Mouse (Mus musculus) c-Kit-negative CD71-positive TER-119-positive erythroid progenitor cells, embryonic 14.5 days (primary cell): ENCODE results near the gene Ralgapb.
A peak's percentile ranks its signal among the peaks of the same experiment; 100 is the strongest.
"Not testable (repeated sequence)": the region's sequence is repeated elsewhere in the genome, so short reads cannot be mapped to it uniquely, and the experiment has no call there.

Experiments used
- DNase-seq: peaks from one replicate; pipeline ENCODE4 v3.0.0-alpha.2; 2013; ENCODE audit warnings: low read depth, low spot score

Ralgapb gene

DNA sequence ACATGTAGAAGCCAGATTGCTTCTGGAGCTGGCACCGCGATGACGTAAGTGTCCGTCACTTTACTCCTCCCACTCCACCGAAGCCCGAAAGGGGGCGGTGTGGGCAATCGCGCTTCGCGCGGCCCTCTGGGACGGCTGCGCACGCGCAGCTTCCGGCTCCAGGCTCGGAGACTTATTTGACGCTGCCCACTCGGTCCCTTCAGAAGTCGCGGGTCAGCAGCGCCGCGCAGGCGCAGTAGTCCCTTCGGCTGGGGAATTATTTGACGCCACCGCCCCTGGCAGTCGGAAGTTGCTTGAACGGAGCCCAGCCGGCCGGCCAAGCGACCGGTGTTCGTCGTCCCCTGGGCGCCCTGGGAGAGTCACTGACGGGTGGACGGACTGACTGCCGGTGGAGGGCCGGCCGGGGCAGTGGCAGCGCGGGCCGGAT, at the start of gene Ralgapb:
Gene Ralgapb, plus strand, starts transcription at position 254 of the 427 bp plus-strand sequence.
- DNase-seq, result peak; percentile 97

DNA sequence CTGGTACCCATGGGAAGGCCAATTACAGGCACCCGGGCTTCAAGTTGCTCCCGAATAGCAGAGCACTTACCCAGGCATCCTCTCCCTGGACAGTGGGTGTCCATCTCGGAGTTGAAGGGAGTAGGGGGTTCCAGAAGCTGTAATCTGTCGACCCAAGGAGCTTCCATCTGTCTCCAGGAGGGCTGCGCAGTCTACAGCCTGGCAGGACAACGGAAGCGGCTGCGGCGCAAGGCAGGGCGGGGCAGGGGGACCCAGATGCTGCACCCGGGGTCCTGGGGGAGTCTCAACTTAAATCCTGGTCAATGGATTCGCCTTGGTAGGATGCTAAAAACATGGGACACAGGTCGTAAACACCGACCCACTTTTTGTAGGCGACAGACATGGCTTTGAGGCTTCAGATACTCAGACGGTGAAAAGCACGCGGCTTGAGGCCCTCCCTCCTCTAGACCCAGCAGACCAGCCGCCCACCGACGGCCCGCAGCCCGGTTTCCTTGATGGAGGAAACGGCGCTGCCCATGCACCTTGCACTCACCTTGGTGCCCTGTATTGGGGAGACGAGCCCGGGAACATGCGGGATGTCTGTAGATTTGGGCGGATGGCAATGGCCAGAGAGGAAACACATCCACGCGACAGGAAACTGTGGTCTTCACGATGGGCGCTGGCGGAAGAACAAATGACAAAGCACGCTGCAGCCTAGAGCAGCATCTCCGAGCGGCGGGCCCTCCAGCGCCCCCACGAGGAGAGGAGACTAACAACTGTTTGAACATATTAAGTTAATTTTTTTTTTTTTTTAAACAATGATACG, 48.6 kb upstream of the Ralgapb start:
- DNase-seq, result peak; percentile 53

GRCm38 (mm10) chr2:158361678-158362320, 47.8 kb upstream of the Ralgapb start:
- no peak for DNase-seq

- no peak for DNase-seq
Observed at GRCm38 (mm10) chr2:158364175-158364574, 45.5 kb upstream of the Ralgapb start.

DNA sequence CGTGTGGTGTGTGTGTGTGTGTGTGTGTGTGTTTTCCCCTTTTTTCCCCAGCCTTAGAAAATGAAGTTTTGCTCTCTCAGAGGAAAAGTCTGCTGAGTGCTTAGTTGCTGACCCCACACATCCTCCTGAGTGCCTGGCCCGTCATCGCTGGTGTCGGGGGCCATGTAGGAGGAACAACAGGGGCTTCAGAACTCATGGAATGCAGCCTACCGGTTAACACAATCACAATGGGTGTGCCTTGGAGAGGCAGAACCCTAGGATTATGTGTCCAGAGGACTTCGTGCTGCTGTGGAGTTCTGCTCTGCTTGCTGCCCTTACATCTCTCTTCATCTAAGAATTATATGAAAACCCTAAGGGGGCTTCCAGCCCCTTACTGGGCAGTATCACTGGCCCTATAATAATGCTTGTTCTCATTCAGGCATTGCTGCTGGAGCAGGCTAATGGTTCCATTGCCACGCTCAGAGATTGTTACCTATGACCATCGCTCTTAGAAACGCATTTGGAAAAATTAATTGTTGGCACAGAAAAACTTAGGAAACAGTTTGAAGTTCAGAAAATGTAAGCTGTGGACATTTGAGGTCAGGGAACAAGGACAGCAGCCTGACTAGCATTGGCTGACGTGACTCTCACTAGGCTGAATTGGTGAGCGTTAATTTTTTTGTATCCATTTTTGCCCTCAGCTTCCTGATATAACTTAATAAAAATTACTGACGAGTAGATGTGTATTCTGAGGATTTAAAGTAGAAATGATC, 44.4 kb upstream of the Ralgapb start:
- DNase-seq, result no peak

- no peak for DNase-seq
Observed at GRCm38 (mm10) chr2:158367654-158368053, 42.0 kb upstream of the Ralgapb start.

DNA sequence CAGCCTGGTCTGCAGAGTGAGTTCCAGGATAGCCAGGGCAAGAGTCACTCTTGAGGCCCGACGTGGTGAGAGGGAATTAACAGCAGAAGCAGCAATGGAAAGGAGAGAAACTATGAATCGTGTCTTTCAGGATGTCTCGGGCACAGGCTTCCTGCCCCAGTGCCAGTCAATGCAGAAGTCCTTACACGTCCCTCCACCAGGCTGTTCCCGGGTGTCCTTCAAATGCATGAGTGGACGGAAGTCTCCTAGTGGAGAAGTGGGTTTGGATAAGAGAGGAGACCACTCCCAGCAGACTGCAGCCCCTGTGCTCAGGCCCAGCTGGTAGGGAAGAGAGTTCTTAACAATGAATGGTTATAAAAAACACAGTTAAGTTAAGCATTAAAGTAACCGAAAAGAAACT, 41.3 kb upstream of the Ralgapb start:
- DNase-seq, result no peak

GRCm38 (mm10) chr2:158369474-158370172, 40.0 kb upstream of the Ralgapb start:
- DNase-seq, result no peak

DNA sequence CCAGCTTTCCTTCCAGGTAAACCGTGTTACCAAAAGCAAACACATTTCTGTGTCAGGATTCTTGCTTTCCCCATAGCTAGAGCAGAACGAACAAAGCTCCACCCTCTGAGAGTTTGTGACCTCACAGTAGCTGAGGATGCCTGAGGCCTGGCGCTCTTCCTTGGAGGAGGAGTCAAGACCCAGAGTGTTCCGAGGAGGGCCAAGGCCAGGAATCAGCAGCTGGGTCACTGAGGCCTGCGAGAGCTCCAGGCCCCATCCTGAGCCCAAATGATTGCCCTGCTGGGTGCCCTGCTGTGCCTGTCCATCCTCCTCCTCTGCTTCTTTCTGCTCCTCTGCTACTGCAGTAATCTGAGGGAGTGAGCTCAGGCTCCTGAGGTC, 39.5 kb upstream of the Ralgapb start:
- DNase-seq, result no peak

DNA sequence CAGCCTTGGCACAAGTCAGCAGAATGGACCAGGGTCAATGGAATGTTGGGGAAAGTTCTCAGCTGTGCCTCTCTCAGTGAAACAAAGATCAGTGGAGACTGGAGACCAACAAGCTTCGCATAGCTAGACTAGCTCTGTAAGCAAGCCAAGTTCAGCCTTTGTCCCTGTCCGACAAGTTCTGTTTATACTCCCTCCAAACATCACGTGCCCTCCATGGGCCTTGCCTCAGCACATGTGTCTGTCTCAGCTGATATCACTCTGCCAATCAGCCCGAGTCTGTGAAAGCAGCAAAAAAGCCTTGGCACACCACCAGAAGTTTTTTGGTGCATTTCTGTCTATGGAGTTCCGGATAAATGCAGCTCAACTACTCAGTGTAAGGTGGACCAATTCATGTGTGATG, 36.6 kb upstream of the Ralgapb start:
- no peak for DNase-seq

- no peak for DNase-seq
Observed at GRCm38 (mm10) chr2:158373516-158373915, 36.1 kb upstream of the Ralgapb start.

DNA sequence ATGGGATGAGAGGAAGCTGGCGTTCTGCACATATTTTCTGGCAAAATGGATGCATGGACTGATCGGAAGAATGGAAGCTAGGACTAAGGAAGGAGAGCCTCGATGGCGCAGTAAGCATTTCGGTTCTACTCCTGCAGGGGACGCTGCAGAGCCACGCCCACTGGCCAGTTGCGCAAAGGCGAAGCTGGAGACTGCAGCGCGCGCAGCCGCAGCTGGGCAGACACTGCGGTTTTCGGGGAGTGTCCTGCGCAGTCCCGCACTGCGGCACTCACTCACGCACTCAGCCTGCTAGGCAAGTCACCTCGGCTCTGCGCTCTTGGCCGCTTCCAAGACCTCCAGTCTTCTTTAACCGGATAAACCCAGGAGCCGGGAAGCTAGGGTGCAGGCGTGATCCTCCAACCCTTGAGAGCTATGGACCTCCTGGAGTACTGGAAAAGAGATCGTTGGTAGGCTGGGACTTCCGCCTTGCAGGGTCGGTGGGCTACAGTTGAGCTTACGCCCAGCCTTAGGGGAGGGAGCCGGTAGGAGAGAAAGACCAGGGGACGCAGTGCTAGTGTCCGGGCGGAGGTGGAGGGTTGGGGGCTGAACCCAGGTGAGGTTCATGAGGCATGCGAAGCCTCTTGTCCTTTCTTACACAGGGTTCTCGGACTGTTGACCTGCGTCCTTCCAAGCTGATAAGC, 34.1 kb upstream of the Ralgapb start, which contains the start of gene Snhg11:
Gene Snhg11, plus strand, starts transcription at position 196 of the 680 bp plus-strand sequence.
- DNase-seq, result no peak

GRCm38 (mm10) chr2:158376123-158376687, 33.4 kb upstream of the Ralgapb start:
- no peak for DNase-seq

GRCm38 (mm10) chr2:158376798-158377197, 32.9 kb upstream of the Ralgapb start:
- DNase-seq, result no peak

DNA sequence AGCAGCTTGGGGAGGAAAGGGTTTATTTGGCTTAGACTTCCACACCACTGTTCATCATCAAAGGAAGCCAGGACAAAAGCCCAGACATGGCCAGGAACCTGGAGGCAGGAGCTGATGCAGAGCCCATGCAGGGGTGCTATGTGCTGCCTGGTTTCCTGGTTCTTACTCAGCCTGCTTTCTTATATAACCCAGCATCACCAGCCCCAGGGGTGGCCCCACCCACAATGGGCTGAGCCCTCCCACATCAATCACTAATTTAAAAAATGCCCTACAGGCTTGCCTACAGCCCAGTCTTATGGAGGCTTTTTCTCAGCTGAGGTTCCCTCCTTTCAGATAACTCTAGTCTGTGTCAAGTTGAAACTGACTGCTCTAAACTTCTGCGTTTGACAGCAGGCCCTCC, 31.8 kb upstream of the Ralgapb start:
- DNase-seq, result no peak

DNA sequence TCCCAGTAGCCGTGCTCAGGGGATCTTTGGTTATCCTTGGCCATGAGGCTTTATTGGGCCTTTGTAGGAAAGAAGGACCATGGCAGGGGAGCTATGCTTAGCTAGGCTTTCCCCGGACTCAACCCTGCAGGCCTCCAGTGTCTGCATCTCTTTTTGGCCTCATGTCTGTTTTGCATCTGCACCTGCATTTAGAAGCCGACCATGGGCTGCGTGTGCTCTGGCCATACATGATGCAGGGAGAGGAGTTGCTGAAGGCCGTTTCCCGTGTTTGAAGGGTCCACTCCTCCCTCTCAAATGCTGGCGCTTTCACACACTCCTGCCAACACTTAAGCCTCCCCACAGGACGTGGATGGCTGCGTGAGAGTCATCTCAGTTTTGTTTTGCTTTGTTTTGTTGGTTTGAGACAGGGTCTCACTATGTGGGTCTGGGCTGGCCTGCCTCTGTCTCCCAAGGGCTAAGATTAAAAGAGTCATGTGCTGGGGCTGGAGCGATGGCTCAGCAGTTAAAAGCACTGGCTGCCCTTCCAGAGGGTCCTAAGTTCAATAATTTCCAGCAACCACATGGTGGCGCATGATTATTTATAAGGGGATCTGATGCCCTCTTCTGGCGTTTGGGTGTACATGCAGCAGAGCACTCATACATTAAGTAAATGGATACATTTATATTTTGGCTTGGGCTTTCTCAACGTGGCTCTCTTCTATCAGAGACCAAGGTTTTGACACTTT, 30.1 kb upstream of the Ralgapb start:
- DNase-seq, result no peak

GRCm38 (mm10) chr2:158386072-158386471, 23.6 kb upstream of the Ralgapb start:
- DNase-seq, result no peak

- no peak for DNase-seq
Observed at GRCm38 (mm10) chr2:158389421-158389820, 20.2 kb upstream of the Ralgapb start.

DNA sequence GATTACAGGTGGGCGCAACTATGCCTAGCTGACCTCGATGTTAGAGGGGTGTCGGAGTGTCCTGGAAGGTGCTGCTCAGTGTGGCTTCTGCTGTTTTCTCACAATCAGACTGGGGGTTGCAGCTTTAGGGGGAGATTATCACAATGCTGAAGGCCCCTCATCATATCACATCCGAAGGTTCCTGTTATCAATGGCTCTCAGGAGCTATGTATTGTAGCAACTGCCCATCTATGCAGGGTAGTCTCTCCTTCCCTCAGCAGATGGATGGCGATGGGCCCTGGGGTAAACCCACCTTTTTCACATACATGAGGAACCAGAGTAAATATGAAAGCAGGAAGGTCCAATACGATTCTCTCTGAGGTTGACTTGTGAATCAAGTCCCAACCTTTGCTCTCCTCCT, 13.3 kb upstream of the Ralgapb start:
- DNase-seq, result no peak

DNA sequence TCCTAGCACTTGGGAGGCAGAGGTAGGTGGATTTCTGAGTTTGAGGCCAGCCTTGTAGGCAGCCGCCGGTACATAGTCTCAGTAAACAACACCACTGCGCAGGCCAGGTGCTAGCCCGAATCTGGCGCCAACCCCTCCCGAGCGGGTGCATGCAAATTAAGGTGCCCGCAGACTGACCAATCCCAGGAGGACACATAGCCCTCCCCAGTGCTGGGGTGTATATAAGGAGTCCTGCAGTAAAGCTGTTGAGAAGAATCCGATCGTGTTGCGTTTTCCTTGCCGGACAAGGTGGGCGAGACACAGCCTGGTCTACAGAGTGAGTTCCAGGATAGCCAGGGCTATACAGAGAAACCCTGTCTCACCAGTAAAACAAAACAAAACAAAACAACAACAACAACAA, 12.5 kb upstream of the Ralgapb start:
- DNase-seq, result not testable (repeated sequence)
